Mouse (Mus musculus): ENCODE data around the gene Olfr981.
"Not testable (repeated sequence)": the region's sequence is repeated elsewhere in the genome, so short reads cannot be mapped to it uniquely, and the experiment has no call there.

Olfr981 gene

DNA sequence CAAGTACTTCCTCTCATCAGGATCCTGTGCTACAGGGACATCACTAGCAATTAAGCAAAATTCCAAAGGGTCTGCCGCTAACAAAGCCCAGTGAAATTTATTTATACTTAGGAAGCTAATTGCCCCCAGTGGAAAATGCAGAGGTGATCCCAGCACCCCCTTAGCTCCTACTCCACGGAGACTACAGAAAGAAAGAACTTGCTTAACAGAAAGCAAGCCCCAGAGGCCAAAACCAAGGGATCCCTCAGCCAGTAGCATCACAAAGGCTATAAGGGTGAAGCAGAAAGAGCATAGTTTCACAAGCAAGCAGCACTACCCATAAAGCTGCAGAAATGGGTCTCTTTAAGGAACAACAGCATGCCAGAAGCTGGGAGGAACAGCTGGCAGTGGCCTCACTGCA lies at the start of gene Olfr981:
Gene Olfr981 (plus strand): TSS at position 301 of the 400 bp plus-strand sequence.
- DNase-seq (ENCODE audit: low spot score): no peak

DNA sequence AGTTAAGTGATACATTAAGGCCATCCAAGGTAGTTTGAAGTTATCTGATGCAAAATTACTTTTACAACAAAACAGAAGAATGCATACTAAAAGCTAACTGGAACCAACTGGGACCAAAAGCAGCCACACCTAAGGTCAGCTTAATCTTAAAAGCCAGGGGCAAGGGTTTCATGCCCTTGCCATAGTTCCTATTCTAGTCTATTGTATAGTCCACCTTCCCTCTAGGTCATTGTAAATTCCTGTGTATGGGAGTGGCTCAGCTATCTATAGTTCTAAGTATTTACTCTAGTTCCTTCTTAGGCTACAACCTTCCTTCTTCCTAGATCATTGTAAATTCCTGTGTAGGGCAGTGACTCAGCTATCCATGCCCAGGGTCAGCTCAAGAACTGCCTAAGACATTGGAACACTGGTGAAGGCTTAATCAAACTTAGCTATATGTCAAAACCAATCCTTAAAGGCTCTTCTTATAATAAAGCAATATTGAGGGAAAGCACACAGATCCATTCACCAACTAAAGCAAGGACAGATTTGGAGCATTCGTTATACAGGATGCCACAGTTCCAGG lies 44.6 kb upstream of the Olfr981 start:
- not testable (repeated sequence) for DNase-seq (ENCODE audit: low spot score)

GRCm38 (mm10) chr9:39991813-39992212 lies 29.5 kb upstream of the Olfr981 start, which contains the start of gene Olfr978:
TSS of gene Olfr978 (plus strand) at chr9:39992113.
- no peak for DNase-seq (ENCODE audit: low spot score)

- no peak for DNase-seq (ENCODE audit: low spot score)
Observed at GRCm38 (mm10) chr9:40003365-40003764, 17.9 kb upstream of the Olfr981 start, which contains the start of gene Olfr979. TSS of gene Olfr979 (minus strand) at chr9:40003465.

DNA sequence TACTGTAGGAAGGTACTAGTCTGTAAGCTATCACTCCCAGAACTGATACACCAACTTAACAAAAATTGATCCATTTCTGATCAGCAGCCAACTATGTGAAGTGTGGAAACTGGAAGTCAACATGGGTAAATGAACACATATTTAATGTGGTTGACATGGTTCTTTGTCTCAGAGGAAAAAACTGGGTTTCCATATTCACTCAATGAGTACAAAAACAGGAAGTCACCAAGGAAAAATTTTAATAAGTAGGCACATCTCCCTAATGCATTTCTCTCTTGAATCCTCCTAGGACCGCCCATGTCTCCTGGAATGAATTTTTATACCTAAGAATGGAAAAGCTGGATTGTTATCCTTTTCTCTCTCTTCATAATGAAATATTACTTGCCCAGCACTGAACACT lies 11.8 kb upstream of the Olfr981 start, which contains the start of gene Olfr980:
Gene Olfr980 (minus strand): TSS at position 101 of the 400 bp plus-strand sequence.
- no peak for DNase-seq (ENCODE audit: low spot score)

GRCm38 (mm10) chr9:40050138-40050537 lies 28.9 kb downstream of the Olfr981 start:
- no peak for DNase-seq (ENCODE audit: low spot score)

DNA sequence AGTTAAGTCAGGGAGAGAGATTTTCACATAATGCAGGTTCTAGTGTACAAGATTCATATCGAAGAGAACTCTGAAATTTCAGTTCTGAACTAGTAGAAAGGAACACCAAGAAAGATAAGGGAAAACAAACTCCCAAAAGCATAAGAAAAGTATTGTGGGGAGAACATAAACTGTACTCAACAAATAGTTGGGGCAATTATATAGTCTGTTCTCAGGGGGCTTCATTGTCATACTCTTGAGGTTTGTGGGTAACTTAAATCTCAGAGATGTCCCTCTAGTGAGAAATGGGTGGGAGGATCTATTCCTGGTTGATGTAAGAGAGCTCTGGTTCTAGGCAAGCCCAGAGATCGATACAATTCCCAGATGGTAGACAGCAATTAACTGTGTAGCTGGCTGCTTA lies 52.3 kb downstream of the Olfr981 start, which contains the start of gene Olfr982:
Gene Olfr982 (plus strand): TSS at position 301 of the 400 bp plus-strand sequence.
- no peak for DNase-seq (ENCODE audit: low spot score)
